Mouse (Mus musculus) WW6 (cell line): ENCODE results near the gene Hist1h4c.
A peak's percentile ranks its signal among the peaks of the same experiment; 100 is the strongest.
"Not testable (repeated sequence)": the region's sequence is repeated elsewhere in the genome, so short reads cannot be mapped to it uniquely, and the experiment has no call there.

Experiments
- DNase-seq: peaks from one replicate; pipeline ENCODE4 v3.0.0-alpha.2; 2013; ENCODE audit warnings: low read depth, low spot score

Hist1h4c gene

DNA sequence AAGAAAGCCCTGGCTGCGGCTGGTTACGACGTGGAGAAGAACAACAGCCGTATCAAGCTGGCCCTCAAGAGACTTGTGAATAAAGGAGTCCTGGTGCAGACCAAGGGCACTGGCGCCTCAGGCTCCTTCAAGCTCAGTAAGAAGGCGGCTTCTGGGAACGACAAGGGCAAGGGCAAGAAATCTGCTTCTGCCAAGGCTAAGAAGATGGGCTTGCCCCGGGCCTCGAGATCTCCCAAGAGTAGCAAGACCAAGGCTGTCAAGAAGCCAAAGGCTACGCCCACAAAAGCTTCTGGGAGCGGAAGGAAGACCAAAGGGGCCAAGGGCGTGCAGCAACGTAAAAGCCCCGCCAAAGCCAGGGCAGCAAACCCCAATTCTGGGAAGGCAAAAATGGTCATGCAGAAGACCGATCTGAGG is 2.2 kb downstream of the Hist1h4c start:
- no peak for DNase-seq

DNA sequence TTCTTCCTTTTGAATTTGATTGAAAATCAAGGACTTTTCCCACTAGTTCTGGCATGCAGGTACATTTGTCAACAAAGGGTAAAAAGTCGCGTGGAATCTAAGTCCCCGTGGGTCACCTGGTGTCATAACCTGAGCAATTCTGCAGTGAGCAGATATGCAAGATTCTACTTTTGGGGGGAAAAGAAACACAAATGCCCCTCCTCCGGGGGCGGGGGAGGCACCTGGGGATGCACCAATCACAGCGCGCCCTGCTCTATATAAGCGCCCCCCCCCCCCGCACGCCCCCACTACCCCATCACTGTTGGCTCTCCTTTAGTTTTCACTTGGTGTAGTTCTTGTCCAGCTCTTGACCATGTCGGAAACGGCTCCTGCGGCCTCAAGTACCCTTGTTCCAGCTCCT is 2.7 kb downstream of the Hist1h4c start, which contains the start of gene Hist1h1t:
Gene Hist1h1t (plus strand): TSS at position 301 of the 400 bp plus-strand sequence.
- no peak for DNase-seq

DNA sequence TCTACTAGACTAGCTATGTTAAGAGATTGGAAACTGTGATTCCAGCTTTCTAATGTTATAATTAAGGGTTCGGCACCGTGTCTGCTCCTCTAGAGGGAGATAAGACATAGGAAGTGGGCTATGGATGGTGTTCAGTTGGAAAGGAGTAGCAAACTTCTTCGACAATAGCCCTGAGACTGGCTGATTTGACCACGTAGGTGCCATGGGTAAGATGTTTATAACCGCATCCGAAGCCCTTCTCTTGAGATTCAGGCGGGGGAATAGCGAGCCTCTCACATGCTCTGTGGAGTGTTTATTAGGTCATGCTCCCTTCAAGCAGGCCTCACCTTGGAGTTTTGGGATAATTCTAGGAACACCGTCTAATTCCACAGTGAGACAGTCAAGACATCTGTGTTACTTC is 3.3 kb downstream of the Hist1h4c start:
- no peak for DNase-seq

DNA sequence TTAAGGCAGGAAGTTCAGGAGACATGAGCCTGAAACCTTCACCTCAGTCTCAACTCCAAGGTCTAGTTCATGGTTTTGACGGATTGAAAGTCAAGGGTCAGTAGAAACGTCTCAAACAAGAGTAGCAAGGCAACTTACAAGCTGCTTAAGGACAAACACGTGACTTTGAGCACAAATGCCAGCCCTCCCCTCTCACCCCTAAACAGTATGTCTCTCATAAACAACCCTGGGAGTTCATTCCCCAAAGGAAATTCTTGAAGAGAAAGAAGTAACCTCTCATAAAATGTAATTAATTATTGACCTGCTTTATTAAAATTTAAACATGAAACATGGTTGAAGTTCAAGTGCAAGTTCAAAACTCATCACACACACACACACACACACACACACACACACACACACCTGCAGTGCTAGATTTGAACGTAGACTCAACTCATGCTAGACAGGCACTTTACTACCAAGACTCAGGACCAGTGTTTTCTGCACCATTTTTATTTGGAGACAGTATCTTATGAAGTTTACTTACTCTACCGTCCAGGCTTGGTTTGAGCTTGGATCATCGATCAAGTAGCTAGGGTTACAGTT is 4.3 kb downstream of the Hist1h4c start:
- DNase-seq: no peak

DNA sequence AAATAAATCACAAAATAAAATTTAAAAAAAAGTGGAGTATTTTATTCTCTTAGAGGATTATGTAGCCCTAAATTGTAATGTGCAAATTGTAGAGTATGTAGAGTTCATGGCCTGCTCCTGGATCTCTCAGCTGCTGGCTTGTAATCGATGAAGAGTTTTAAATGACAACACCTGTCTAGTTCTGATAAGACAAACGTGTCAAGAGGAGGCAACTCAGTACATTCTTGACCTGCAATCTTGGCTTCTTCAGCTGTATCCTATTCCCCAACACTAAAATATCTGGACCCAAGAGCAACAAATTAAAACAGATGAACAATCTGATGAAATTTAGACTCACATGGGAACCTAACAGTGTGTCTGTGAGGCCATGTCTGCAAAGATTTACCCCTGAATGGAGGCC is 8.8 kb downstream of the Hist1h4c start:
- DNase-seq: no peak

DNA sequence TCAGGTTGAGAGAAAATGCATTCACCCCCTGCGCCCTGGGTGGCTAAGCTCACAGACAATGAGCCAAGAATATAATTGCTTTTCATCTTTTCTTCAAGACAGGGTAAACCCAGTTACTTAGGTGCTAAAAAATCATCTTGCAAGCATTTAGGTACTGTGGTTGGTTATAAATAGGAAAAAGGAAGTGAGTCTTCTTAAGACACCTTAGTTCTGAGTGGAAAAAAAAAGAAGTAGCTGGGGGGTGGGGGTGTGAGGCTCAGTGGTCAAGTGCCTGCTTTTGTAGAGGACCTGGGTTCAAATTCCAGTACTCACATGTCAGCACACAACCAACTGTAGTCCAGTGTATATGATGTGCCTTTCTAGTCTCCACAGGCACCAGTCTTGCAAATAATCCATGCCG is 9.3 kb downstream of the Hist1h4c start:
- no peak for DNase-seq

DNA sequence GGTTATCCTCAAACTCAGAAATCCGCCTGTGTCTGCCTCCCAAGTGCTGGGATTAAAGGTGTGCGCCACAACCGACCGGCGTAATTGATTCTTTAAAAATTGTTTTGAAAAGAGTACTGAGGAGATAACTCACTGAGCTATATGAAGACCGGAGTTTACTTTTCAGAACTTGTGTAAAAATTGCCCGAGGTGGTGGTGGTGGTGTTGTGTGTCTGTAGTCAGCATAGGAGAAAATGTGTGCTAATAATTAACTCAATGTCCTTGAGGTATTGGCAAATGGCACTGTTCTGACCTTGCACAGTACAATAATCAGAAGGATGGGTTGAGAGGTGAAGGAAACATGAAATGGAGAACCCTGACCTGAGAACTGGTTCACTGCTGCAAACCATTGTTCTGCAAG is 10.3 kb downstream of the Hist1h4c start:
- no peak for DNase-seq

DNA sequence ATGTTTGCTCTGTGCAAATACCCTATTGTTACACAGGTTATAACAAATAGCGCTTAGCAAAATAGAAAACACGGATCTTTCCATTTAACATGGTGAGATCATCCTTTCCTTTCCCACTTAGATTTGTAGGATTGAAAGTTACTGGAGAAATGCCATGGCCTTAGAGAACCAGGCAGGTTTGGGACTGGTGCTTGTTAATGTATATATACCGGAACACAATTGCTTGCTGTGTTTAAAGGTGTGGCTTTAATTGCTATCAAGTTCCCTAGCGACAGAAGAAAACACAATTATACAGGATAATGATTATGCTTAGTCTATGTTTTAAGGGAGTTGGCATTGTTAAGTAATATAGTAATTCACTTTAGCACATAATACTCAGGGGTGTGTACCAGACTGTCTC is 11.1 kb downstream of the Hist1h4c start:
- DNase-seq: no peak

DNA sequence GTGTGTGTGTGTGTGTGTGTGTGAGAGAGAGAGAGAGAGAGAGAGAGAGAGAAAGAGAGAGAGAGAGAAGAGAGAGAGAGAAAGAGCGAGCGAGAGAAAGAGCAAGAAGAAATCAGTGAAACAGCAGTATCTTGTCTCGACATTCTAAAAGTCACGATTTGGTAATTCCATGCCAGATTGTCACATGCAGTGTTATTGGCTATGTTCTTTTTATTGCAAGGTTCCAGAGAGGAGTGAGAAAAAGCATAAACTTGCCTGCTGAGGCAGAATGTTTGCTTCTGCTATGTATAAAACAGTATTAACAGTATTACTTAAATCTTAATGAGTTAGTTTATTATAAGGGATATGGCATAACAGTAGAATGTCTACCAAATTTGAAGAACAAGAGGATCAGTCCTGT is 12.3 kb downstream of the Hist1h4c start:
- DNase-seq: no peak

DNA sequence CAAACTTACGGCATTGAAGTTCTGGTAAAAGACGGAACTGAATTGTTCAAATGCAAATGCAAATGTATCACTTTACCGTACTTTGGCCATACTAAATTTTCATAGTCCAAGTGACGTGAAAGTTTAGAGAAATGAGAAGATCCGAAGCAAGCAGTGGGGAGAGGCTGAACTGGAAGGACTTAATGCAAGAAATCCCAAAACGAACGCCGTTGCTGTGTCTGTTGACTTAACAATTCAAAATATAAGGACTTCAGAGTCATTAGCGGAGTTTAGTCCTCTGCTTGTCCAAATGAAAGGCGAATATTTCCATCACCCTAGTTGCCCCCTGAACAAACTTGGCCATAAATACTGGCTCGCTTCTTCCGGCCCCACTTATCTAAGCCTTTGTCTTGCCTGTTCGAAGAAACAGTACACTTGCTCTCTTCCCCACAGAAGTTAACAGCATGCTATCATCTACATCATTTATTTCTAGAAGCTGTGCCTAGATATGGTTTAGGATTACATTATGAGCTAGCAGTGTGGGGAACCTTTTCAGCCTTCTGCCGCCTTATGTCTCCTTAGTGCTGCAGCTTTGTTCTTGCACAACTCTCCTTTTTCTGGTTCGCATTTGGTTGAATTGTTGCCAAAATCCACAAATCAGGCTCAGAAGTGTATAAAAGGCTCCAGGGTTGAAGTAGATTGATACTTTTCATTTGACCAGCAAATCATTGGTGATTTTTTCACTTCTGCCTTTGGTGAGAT is 13.0 kb downstream of the Hist1h4c start:
- no peak for DNase-seq

DNA sequence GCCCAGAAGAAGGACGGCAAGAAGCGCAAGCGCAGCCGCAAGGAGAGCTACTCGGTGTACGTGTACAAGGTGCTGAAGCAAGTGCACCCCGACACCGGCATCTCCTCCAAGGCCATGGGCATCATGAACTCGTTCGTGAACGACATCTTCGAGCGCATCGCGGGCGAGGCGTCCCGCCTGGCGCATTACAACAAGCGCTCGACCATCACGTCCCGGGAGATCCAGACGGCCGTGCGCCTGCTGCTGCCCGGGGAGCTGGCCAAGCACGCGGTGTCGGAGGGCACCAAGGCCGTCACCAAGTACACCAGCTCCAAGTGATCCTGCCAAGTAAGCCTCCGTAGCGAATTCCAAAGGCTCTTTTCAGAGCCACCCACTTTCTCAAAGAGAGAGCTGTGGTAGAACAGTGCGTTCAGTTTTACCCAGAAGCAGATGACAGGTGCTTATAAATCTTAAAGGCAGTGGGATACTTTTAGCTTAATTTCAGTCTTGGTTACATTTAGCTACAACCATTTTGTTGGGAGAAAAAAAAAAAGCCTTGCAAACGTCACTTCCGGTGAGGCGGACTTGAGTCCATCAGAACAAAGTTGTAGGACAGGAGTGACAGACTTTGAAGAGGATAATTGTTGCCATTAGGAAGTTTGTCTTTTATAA is 13.8 kb downstream of the Hist1h4c start:
- DNase-seq: peak; percentile 54

DNA sequence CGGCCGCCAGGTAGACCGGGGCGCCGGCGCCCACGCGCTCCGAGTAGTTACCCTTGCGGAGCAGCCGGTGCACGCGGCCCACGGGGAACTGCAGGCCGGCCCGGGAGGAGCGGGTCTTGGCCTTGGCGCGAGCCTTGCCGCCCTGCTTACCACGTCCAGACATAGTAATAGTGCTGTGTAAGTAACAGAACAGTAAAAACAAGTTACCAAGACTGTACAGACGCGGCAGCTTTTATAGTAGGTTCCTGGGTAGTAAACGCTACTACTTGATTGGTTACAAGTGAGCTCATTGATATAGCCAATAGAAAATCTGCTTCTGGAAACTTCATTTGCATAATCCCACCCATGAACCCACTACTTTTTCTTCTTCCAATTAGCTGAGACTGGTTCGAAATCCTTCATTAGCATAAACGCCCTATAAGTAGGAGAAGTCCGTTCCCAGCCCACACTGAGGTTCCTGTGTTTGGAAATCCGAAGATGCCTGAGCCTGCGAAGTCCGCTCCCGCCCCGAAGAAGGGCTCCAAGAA is 14.4 kb downstream of the Hist1h4c start, which contains the start of the genes Hist1h2ac and Hist1h2bc:
Gene Hist1h2ac (minus strand): TSS at position 194 of the 527 bp plus-strand sequence.
Gene Hist1h2bc (plus strand): TSS at position 445 of the 527 bp plus-strand sequence.
- peak; percentile 86 for DNase-seq

- DNase-seq: not testable (repeated sequence)
Measured at GRCm38 (mm10) chr13:23682947-23683754, 15.1 kb downstream of the Hist1h4c start.

- DNase-seq: no peak
Measured at GRCm38 (mm10) chr13:23682623-23682946, 15.7 kb downstream of the Hist1h4c start.

DNA sequence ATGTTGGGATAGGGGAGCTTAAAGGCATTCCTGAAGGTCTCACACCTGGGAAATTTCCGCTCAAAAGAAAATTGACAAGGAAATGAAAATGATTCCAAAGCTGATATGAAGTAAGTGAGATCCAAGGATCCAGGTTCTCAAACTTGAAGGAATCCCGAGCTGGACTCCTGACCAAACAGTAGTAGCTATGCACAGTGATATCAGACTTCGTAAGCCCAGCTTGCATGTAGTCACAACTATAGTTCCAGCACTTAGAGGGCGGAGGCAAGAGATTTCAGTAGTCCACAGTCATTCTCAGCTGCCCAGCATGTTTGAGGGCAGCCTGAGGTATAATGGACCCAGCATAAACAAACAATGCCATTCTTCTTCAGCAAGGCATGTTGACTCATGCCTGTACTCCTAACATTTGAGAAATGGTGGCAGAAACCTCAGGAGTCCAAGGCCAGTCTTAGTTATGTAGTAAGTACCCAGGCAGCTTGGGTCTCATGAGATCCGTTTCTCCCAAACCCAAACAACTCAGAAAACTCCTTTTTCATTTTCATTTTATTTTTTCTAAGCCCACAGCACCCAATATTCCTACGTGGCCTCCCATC is 16.2 kb downstream of the Hist1h4c start:
- no peak for DNase-seq

GRCm38 (mm10) chr13:23662536-23662935 is 35.7 kb downstream of the Hist1h4c start:
- no peak for DNase-seq

DNA sequence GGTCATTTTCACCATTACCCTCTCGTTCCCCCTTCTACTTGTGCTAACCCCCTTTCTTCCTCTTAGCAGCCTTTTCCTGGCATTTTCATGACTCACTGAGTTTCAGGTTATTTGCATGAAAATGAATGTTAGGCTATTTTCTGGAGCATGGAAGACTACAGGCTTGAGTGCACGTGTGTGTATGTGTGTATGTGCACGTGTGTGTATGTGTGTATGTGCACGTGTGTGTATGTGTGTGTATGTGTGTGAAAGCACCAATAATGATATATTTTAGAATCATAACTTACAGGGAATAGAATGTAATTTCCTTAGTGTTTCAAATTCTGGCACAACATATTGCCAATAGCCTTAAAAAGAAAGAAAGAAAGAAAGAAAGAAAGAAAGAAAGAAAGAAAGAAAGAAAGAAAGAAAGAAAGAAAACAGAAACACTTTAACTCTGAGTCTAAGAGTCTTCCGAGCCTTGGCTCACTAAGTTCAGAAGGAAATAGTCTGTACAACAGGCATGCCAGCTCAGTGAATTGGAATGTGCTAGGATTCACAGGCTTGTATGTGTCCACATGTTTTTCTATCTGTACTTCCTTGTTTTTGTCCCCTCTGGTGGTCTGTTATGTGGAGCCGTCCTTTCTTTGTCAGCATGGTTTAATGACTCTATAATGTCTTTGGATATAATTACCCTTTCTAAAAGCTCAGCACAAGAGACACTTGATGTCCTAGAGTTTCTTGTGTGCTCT is 38.5 kb downstream of the Hist1h4c start:
- DNase-seq: no peak
